Mouse (Mus musculus) megakaryocyte progenitor cell, adult 5-6 weeks (primary cell): Measurements from ENCODE around the gene Zfp536. TPM values are rescaled to one million over a fixed set of nuclear protein-coding genes. Genes with fewer than 3 reads are reported as not detected.
A peak's percentile ranks its signal among the peaks of the same experiment; 100 is the strongest.

ENCODE experiments used
- ATAC-seq: replicated peaks from 2 replicates; pipeline ENCODE4 v1.8.0; 2016; ENCODE audit warnings: mild to moderate bottlenecking, moderate TSS enrichment, inconsistent platforms; ENCODE audit not compliant: poor library complexity
- total RNA-seq, 2 experiments: library from RNA; stranded (forward) in 1 of 2; stranded (reverse) in 1 of 2; fragments of 157-497, 149-512 nt in 1 of 2; fragments of 200-1000 nt in 1 of 2; gene quantifications; 2 replicates each; pipeline versions ENCODE4 v1.2.3 to v1.2.4; 2015 to 2017

Zfp536 gene
- total RNA-seq (2015): not detected in 2 replicates
- not detected in 2 replicates for total RNA-seq (2017)

DNA sequence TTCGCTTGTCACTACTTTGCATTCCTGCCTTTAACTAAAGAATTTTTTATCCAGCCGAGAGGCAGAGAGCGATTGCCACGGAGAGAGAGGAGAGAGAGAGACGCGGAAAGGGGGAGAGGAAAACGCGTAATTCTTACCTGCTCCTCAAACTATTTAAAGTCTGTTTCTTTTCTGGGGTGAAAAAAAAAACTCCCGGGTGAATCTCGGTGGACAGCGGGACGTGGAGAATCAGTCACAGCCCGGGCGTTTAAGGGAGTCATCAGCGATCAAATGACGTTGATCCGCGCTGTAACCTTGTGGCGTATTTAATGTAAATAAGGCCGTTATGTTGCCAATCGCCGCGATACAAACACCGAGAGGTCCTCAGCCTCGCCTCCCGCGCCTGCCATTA is at the start of gene Zfp536:
TSS of gene Zfp536 (minus strand) at position 330 of the 391 bp plus-strand sequence.
- ATAC-seq: no peak

DNA sequence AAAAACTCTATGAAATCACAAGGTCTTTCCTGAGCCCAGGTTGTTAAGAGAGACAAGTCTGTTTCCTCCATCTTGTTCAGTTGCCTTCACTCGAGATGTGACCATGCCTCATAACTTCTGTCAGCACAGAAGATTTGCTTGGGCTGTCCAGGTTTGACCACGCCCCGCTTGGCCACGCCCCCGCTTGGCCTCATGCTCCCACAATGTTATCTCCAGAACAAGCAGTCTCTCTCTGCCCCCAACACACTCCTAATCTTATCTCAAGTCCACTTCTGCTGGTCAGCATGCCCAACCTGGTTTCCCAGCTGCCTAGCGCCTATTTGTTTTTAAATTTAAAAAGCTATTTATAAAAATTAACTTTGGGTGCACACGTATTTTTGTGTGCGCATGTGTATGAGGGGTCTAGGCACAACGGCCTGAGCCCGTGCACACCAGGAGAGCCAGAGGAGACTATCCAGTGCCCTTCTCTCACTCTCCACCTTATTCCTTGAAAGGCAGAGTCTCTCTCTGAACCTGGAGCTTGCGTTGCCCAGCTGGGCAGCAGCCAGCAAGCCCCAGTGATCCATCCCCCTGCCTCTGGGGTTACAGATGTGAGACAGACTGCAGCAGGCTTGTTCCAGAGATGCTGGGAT is 47.3 kb upstream of the Zfp536 start:
- ATAC-seq: no peak

GRCm38 (mm10) chr7:37818631-37819340 is 45.3 kb upstream of the Zfp536 start:
- ATAC-seq: no peak

DNA sequence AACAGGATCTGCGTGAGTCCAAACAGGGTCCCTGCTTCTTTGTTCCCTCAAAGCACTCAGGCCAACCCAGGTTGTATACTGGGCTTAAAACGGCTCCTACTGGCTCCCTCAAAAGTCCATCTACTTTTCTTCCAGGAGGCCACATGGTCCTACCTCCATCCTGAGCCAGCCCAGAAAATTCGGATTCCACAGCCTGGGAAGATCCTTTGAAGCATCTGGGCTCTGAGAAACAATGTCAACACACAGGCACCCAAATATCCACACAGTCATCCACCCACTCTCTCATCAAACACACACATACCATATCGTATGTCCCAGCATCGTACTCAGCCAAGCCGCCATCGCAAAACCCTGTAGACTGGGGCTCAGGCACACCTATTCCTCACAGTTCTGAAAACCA is 43.5 kb upstream of the Zfp536 start:
- ATAC-seq: no peak

DNA sequence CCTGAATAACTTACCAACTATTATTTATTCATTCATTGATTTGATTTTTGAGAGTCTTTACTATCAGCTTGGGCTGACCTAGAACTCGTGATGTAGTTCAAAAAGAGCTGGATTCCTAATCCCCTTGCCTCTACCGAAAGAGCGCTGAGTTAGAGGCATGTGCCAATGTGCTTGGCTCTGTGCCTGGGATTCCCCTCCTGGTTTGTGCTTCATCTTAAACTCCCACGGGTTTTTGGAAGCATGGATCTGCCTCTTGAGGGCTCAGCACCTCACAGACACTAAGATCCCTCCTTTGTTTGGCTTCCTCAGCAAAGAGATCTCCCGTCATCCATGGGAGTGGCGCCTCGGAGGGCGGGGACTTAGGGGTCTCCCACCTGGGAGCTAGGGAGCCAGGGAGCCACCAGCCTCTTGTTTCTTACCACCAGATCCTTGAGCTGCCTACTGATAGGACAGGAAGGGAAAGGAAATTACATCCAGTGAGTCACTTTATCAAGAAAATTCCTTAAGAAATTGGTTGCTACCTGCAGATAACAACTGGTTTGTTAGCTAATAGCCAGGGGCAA is 41.5 kb upstream of the Zfp536 start:
- no peak for ATAC-seq

DNA sequence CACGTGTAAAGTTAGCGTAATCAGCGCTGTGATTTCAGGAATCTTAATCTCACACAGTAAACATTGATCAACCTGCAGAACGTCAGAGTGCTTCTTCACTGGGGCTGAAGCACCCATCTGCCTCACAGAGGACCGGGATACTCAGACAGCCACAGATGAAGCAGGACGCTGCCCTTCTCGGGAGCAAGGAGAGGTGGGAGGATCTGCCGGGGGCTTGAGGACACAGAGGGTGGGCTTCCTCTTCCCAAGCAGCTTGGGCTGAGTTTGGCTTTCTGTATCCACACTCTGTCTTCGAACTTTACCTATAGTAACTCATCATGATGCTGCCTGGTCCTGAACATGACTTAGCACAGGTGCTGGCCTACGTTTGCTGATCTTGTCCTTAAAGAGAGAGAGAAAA is 40.2 kb upstream of the Zfp536 start:
- ATAC-seq: no peak

DNA sequence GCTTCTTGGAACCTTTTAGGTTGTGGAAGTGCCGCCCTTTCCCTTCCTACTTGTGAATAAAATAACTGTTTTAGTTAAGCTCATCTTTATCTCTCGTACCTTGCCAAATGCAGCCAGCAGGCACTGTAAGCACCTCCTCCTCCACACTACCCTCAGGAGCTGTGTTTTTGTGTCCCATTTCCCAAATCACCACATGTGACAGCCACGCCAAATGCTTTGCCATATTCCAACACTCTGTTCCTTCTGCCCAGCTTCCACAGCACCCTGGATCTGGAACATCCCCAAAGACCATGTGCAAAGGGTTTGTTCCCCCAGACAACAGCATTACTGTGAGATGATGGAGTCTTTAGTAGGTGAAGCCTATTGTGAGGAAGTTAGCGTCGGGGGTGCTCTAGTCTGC is 36.5 kb upstream of the Zfp536 start:
- ATAC-seq: no peak

GRCm38 (mm10) chr7:37809001-37809400 is 35.6 kb upstream of the Zfp536 start:
- no peak for ATAC-seq

DNA sequence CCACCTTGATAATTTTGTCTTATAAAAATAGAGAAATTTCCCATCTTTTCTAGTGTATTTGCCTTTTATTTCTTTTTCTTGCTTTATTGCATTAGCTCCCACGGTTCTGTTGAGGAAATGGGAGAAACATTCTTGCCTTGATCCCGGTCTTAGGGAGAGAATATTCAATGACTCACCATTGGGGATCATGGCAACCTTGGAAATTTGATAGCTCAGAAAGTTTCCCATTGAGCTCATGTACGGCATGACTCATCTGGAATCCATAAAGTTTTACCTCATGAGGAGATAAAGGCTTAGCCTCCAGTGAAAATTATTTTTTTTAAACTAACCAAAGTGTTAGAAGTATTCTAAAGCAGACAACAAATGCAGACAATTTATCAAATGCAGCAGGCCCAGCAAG is 27.7 kb upstream of the Zfp536 start:
- ATAC-seq: no peak

DNA sequence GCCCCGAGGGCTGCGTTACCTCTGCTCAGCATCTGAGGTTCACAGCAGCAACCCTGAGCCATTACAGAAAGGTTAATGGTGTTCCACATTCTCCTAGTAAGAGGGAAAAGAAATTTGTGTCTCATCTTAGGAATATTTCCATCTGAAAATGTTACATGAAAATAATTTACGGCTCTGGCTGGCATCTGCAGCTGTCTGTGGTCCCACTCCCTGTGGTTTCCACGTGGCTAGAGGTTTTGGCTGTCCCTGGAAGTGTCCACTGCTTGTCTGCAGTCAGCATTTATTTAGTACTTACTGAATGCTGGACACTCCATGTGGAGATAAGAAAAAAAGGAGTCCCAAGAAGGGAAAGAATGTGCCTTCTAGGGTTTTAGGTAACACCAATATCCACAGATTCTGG is 15.3 kb upstream of the Zfp536 start:
- ATAC-seq: no peak

DNA sequence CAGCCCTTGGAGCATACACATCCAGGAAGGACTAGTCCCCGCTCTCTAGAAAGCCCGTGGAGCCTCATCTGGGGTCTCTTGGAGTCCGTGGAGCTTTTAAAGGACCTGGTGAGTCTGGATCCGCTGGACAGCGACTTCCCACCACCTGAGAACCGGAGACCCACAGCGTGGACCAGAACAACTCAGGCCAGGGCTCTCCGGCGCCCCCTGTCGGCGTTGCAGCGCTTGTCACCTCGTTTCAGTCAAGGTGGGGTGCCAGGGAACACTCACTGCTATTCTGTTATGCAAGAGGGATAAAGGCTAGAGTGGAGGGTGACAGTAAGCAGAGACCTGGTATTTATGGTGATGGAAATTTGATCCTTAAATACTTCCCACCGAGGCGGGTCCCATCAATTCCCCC is 2.1 kb upstream of the Zfp536 start:
- ATAC-seq: peak; percentile 72

DNA sequence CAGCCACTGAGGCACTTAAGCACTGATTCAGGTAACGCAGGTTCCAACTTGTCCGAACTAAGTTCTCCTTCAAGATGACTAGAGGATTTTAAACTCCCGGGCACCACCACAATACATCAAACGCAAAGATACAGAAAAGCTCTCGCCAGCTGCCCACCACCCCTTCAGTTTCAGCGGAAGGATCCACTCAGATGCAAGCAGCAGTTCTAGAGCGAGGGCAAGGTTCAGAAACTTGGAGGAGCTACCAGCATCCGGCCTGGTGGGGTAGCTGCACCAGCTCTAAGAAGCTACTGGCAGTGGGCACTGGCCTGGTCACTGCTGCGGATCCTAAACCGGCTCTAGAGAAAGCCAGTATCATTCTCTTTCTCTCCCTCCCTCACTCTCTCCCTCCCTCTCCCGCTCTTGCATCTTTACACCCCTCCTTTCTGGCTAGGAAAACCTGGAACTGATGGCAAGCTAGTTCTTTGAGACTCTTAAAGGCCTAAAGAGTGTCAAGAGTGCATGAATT is 1.1 kb upstream of the Zfp536 start:
- no peak for ATAC-seq

DNA sequence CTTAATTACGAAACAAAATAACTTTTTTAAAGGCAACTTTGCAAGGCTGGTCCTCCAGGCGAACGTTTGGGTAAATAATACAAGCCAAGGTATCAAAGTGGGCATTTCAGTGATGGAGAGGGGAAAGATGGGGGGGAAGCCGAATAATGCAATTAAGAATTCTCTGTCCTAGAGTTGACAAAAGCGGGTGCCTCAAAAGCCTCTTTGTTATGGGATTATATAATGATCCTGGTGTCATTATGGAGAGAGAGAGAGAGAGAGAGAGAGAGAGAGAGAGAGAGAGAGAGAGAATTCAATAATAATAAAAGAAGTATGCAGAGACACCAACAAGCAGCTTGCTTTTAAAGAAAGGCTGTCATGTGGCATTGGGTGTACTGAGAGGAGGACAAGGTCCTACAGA is 465 bp upstream of the Zfp536 start:
- ATAC-seq: no peak

DNA sequence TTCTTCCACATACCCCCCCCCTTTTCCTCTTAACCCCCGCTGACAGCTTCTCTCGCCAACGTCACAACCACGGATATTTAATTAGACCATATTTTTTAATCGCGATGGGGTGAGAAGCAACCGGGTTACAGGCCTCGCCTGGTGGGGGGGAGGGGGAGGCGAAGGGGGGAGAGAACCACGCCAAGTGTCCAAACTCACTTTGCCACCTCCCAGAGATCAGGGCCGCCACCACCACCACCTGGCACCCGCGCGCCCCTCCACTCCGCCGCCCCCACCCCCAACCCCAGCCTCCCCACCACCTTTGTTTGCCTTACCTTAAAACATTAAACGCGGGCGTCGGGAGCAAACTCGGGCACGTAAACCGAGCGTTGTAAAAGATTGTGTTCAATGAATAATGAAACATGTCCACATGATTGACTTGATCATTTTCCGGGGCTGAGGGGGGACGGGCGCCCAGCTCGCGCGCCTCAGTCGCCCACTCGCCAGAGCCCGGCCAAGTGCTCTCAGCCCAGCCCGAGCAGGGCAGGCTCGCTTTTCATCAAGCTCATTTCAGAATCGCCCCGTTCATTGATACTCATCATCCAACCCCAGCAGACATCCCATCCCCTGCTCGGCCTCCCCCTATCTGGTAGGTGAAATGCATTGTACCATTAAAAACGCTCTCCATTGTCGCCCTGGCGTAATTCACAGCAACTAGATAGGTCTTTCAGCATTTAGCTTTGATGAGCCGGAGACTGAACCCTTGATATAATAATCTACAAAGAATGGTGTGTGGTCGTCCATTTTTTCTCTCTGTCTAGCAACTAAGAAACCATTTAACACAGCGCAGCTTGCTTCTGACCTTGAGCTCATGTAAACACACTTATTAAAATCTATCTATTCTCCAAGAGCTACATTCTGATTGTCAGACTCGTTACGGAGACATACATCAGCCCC is 797 bp downstream of the Zfp536 start:
- no peak for ATAC-seq

DNA sequence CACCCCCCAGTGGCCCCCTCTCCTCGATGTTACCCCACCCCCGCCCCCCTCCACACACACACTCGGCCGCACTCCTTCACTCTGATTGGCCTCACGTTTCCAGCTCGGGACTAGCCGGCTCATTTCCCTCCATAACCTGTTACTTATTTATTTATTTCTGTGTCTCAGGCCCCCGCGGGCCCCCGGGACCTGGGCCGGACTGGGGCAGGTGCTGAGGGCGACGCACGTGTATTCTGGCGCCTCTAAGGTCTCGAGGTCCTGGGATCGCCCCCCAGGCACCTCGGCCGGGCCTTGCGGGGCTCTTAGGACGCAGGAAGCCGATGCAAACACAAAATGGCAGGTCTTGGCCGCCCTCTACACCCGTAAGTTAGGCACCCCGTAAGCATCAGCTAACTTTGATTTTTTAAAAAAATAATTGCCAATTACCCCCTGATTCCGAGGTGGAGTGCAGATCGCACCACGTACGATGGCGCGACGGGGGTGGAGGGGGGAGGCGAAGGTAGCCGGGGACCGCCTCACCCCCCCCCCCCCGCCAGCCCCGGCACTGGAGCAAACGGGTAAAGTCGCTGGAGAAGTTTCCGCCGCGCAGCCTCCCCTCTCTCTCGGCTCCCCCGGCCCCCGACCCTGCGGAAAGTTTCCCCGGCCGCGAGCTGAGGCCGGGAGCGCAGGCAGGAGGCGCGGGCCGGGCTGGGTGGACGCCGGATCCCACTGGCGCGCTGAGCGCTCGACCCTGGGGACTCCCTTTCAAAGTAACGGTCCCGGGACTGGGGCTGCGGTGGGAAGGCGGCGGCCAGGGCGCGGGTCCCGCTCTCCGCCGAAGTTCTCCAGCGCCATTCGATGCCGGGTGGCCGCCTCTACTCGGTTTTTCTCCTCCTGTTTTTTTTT is 1.7 kb downstream of the Zfp536 start:
- no peak for ATAC-seq

- ATAC-seq: peak; percentile 85
These were observed 2.9 kb downstream of the Zfp536 start for GRCm38 (mm10) chr7:37770400-37771050.

DNA sequence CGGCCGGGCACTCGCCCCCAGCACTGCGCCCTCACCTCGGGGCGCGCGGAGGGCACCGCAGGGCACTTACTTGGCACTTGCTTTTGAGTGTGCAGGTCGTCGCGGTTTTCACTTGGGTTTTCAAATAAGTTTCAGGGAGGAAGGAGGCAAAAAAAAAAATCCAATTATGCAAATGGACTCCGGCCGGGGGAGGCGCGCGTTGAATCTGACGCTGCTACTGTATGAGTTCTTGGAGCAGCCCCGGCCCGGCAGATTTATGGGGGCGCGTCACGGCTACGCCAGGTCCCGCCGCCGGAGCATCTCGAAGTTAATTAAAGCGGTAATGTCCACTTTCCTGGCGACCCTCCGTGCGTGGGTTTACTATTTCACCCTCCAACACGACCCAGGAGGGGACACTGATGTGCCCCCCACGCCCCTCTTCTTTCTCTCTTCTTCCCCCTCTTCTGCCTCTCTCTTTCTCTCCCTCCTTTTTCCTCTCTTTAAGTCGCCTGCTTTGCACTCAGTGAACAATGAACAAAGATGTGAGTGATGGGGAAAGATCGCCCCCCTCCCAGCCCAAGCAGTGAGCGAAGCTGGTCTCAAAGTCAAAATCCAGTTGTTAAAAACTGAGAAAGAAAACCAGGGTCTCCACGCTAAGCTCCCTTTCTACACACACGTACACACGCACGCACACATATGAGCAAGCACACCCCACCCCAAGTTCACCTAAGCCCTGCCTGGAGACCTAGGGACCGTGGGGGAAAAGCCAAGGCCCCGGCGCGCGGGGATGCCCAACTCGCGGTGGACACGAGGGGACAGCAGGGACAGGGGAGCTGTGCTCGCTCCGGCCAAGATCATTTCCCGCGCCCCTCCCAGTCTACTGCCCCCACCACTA is 3.7 kb downstream of the Zfp536 start:
- ATAC-seq: no peak

DNA sequence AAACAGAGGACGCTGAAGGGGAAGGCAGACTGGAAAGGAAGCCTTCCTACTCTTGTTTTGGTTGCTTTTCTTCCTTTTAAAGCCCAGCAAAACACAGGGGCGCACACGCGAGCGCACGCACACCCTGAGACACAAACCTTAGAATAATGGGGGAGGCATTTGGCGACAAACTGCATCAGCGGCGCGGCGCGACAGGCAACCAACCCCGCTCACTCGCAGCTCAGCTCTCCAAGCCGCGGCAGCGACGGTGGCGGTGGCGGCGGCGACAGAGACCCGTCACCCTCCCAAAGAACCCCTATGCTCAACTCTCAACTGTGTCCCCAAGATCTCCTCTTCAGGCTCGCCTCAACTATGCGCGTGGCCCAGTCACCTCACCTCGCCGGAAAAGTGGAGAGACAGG is 4.4 kb downstream of the Zfp536 start:
- no peak for ATAC-seq
